Mouse (Mus musculus): ENCODE measurements around the gene Zc3h18. TPM values are rescaled to one million over a fixed set of nuclear protein-coding genes. Genes with fewer than 3 reads are reported as not detected.

The Zc3h18 gene
- polyA plus RNA-seq, 1 experiment from 2014 or later, result 71.8 TPM

GRCm38 (mm10) chr8:122338852-122339251 is 37.6 kb upstream of the Zc3h18 start:
- H3K9ac ChIP-seq, result no peak overlapping the region
- no peaks in the 10 kb centered on the region for H3K36me3 ChIP-seq (replicated peaks)
- no peak overlapping the region for H3K4me2 ChIP-seq
- peaks cover 99% of the 10 kb centered on the region for H3K27me3 ChIP-seq
- WGBS, result 47% methylated on average over 6 of the region's 6 CpGs
- H3K4me3 ChIP-seq (replicated peaks), result no peak overlapping the region
- peaks cover 31% of the 10 kb centered on the region for H3K4me1 ChIP-seq
- H3K27ac ChIP-seq, result no peak overlapping the region
- no peaks in the 10 kb centered on the region for H3K9me3 ChIP-seq
- no peak for ATAC-seq (ENCODE audit: low FRiP score)

- Histone ChIP-seq H3K27me3 (peaks cover 99% of the 10 kb centered on the region), H3K9me3 (no peaks in the 10 kb centered on the region), H3K27ac (no peak overlapping the region), H3K36me3 (replicated peaks) (no peaks in the 10 kb centered on the region), H3K4me3 (replicated peaks) (no peak overlapping the region), H3K4me1 (peaks cover 34% of the 10 kb centered on the region), H3K4me2 (no peak overlapping the region), H3K9ac (no peak overlapping the region)
- WGBS, result 84% methylated on average over 3 of the region's 3 CpGs
- no peak for ATAC-seq (ENCODE audit: low FRiP score)
Observed at GRCm38 (mm10) chr8:122340761-122341160, 35.6 kb upstream of the Zc3h18 start.

- Histone ChIP-seq H3K9me3 (no peaks in the 10 kb centered on the region), H3K4me1 (peaks cover 24% of the 10 kb centered on the region), H3K27ac (no peak overlapping the region), H3K4me2 (no peak overlapping the region), H3K27me3 (peaks cover 97% of the 10 kb centered on the region), H3K4me3 (replicated peaks) (no peak overlapping the region), H3K36me3 (replicated peaks) (no peaks in the 10 kb centered on the region), H3K9ac (no peak overlapping the region)
- WGBS, result 77% methylated on average over 6 of the region's 6 CpGs
- ATAC-seq (ENCODE audit: low FRiP score), result no peak
Observed at GRCm38 (mm10) chr8:122341790-122342189, 34.6 kb upstream of the Zc3h18 start.

GRCm38 (mm10) chr8:122342362-122342761 is 34.0 kb upstream of the Zc3h18 start:
- no peak overlapping the region for H3K4me2 ChIP-seq
- H3K9me3 ChIP-seq, result no peaks in the 10 kb centered on the region
- ATAC-seq (ENCODE audit: low FRiP score), result no peak
- peaks cover 21% of the 10 kb centered on the region for H3K4me1 ChIP-seq
- 56% methylated on average over 5 of the region's 5 CpGs for WGBS
- no peaks in the 10 kb centered on the region for H3K36me3 ChIP-seq (replicated peaks)
- H3K27ac ChIP-seq, result no peak overlapping the region
- no peak overlapping the region for H3K4me3 ChIP-seq (replicated peaks)
- peaks cover 95% of the 10 kb centered on the region for H3K27me3 ChIP-seq
- no peak overlapping the region for H3K9ac ChIP-seq

- H3K27ac ChIP-seq, result no peak overlapping the region
- 7% methylated on average over 9 of the region's 9 CpGs for WGBS
- no peak overlapping the region for H3K9ac ChIP-seq
- H3K4me3 ChIP-seq (replicated peaks), result no peak overlapping the region
- peaks cover 94% of the 10 kb centered on the region for H3K27me3 ChIP-seq
- H3K4me2 ChIP-seq, result peak overlapping the region; percentile 49
- no peak for ATAC-seq (ENCODE audit: low FRiP score)
- H3K4me1 ChIP-seq, result peaks cover 21% of the 10 kb centered on the region
- no peaks in the 10 kb centered on the region for H3K9me3 ChIP-seq
- H3K36me3 ChIP-seq (replicated peaks), result no peaks in the 10 kb centered on the region
Observed at GRCm38 (mm10) chr8:122342806-122343209, 33.6 kb upstream of the Zc3h18 start.

- no peak for ATAC-seq (ENCODE audit: low FRiP score)
- peak overlapping the region; percentile 49 for H3K4me2 ChIP-seq
- H3K36me3 ChIP-seq (replicated peaks), result no peaks in the 10 kb centered on the region
- 3% methylated on average over 11 of the region's 11 CpGs for WGBS
- peaks cover 94% of the 10 kb centered on the region for H3K27me3 ChIP-seq
- no peaks in the 10 kb centered on the region for H3K9me3 ChIP-seq
- H3K4me3 ChIP-seq (replicated peaks), result peak overlapping the region; percentile 25
- H3K27ac ChIP-seq, result no peak overlapping the region
- H3K4me1 ChIP-seq, result peaks cover 21% of the 10 kb centered on the region
- H3K9ac ChIP-seq, result no peak overlapping the region; the same call in 1 of the 2 replicates
Observed at GRCm38 (mm10) chr8:122343341-122343740, 33.1 kb upstream of the Zc3h18 start.

- WGBS, result under 1% methylated on average over 14 of the region's 14 CpGs
- peak overlapping the region; percentile 27 for H3K9ac ChIP-seq
- no peak overlapping the region for H3K27ac ChIP-seq
- peaks cover 21% of the 10 kb centered on the region for H3K4me1 ChIP-seq
- ATAC-seq (ENCODE audit: low FRiP score), result 0 out of 2 replicates have a peak, but pooled peaks have one; percentile 30
- H3K4me2 ChIP-seq, result peak overlapping the region; percentile 49
- H3K36me3 ChIP-seq (replicated peaks), result no peaks in the 10 kb centered on the region
- H3K9me3 ChIP-seq, result no peaks in the 10 kb centered on the region
- H3K27me3 ChIP-seq, result peaks cover 94% of the 10 kb centered on the region
- H3K4me3 ChIP-seq (replicated peaks), result peak overlapping the region; percentile 25
Observed at GRCm38 (mm10) chr8:122343758-122344157, 32.7 kb upstream of the Zc3h18 start.

GRCm38 (mm10) chr8:122344219-122344618 is 32.2 kb upstream of the Zc3h18 start:
- ATAC-seq (ENCODE audit: low FRiP score), result no peak
- peaks cover 94% of the 10 kb centered on the region for H3K27me3 ChIP-seq
- H3K36me3 ChIP-seq (replicated peaks), result no peaks in the 10 kb centered on the region
- H3K4me2 ChIP-seq, result peak overlapping the region; percentile 49
- peaks cover 21% of the 10 kb centered on the region for H3K4me1 ChIP-seq
- no peaks in the 10 kb centered on the region for H3K9me3 ChIP-seq
- 0% methylated on average over 2 of the region's 5 CpGs for WGBS
- no peak overlapping the region for H3K27ac ChIP-seq
- peak overlapping the region; percentile 25 for H3K4me3 ChIP-seq (replicated peaks)
- H3K9ac ChIP-seq, result peak overlapping the region; percentile 27

- H3K4me2 ChIP-seq, result no peak overlapping the region
- peaks cover 89% of the 10 kb centered on the region for H3K27me3 ChIP-seq
Observed at GRCm38 (mm10) chr8:122345181-122346095, 31.0 kb upstream of the Zc3h18 start.

GRCm38 (mm10) chr8:122347811-122348552 is 28.4 kb upstream of the Zc3h18 start:
- H3K4me1 ChIP-seq, result peaks cover 38% of the 10 kb centered on the region
- H3K27me3 ChIP-seq, result peaks cover 84% of the 10 kb centered on the region
- no peak overlapping the region for H3K4me2 ChIP-seq
- H3K27ac ChIP-seq, result no peak overlapping the region
- no peak for ATAC-seq (ENCODE audit: low FRiP score)
- H3K36me3 ChIP-seq (replicated peaks), result no peaks in the 10 kb centered on the region
- no peaks in the 10 kb centered on the region for H3K9me3 ChIP-seq
- no peak overlapping the region for H3K9ac ChIP-seq
- no peak overlapping the region for H3K4me3 ChIP-seq (replicated peaks)
- 74% methylated on average over 5 of the region's 5 CpGs for WGBS

More at GRCm38 (mm10) chr8:122345181-122346095, 31.0 kb upstream of the Zc3h18 start:
- no peak overlapping the region for H3K27ac ChIP-seq
- no peaks in the 10 kb centered on the region for H3K36me3 ChIP-seq (replicated peaks)
- H3K4me1 ChIP-seq, result peaks cover 33% of the 10 kb centered on the region
- 56% methylated on average over 12 of the region's 12 CpGs for WGBS
- ATAC-seq (ENCODE audit: low FRiP score), result no peak
- H3K9ac ChIP-seq, result no peak overlapping the region
- no peaks in the 10 kb centered on the region for H3K9me3 ChIP-seq
- no peak overlapping the region for H3K4me3 ChIP-seq (replicated peaks)

- H3K4me3 ChIP-seq (replicated peaks), result no peak overlapping the region
- ATAC-seq (ENCODE audit: low FRiP score), result no peak
- WGBS, result 48% methylated on average over 15 of the region's 15 CpGs
- H3K4me1 ChIP-seq, result peaks cover 25% of the 10 kb centered on the region
- H3K36me3 ChIP-seq (replicated peaks), result no peaks in the 10 kb centered on the region
- no peak overlapping the region for H3K27ac ChIP-seq
- H3K4me2 ChIP-seq, result no peak overlapping the region; the same call in 1 of the 2 replicates
- no peaks in the 10 kb centered on the region for H3K9me3 ChIP-seq
- H3K9ac ChIP-seq, result no peak overlapping the region
- peaks cover 77% of the 10 kb centered on the region for H3K27me3 ChIP-seq
Observed at GRCm38 (mm10) chr8:122349357-122350297, 26.8 kb upstream of the Zc3h18 start.

Data from forebrain, embryonic 12.5 days (tissue).